Mouse (Mus musculus) liver, adult 2 months (tissue): ENCODE results near the gene Sprr2a3. TPM values are rescaled to one million over a fixed set of nuclear protein-coding genes. Genes with fewer than 3 reads are reported as not detected.

ENCODE experiments used
- DNase-seq: peaks from one replicate; pipeline ENCODE4 v3.0.0-alpha.2; 2011; ENCODE audit warnings: low read depth, low spot score; ENCODE audit errors: extremely low read depth
- H3K27ac ChIP-seq: fragments of 200-500 bp; replicated peaks from 2 replicates; pipeline ENCODE4 v1.5.1; 2012; ENCODE audit warnings: low read depth, mild to moderate bottlenecking, control low read depth, inconsistent platforms, low read length; ENCODE audit not compliant: insufficient read depth
- H3K27me3 ChIP-seq: fragments of 200-500 bp; 2 replicates; pipeline ENCODE4 v1.6.1; 2012; ENCODE audit warnings: mild to moderate bottlenecking, moderate library complexity, low read length, inconsistent platforms; ENCODE audit not compliant: control insufficient read depth, insufficient read depth
- H3K36me3 ChIP-seq: fragments of 200-500 bp; 2 replicates; pipeline ENCODE4 v1.6.1; 2012; ENCODE audit warnings: low read length, inconsistent platforms; ENCODE audit not compliant: control insufficient read depth, insufficient read depth
- H3K4me1 ChIP-seq: fragments of 200-500 bp; 2 replicates; pipeline ENCODE4 v1.6.1; 2011; ENCODE audit warnings: low read length; ENCODE audit not compliant: control insufficient read depth, insufficient read depth
- H3K4me3 ChIP-seq: fragments of 200-500 bp; 2 replicates; pipeline ENCODE4 v1.5.1; 2011; ENCODE audit warnings: low read depth, mild to moderate bottlenecking, control low read depth, low read length, moderate library complexity; ENCODE audit not compliant: insufficient read depth
- H3K79me2 ChIP-seq: fragments of 200-500 bp; 2 replicates; pipeline ENCODE4 v1.6.1; 2012; ENCODE audit warnings: inconsistent platforms, mild to moderate bottlenecking, low read length, moderate library complexity; ENCODE audit not compliant: control insufficient read depth, insufficient read depth
- H3K9ac ChIP-seq: fragments of 200-500 bp; 2 replicates; pipeline ENCODE4 v1.6.1; 2012; ENCODE audit warnings: low read depth, mild to moderate bottlenecking, control low read depth, inconsistent platforms, low read length
- CTCF ChIP-seq: fragments of 200-500 bp; IDR thresholded peaks from 2 replicates; pipeline ENCODE4 v1.5.1; 2011; ENCODE audit warnings: low read depth, low read length, control low read depth
- POLR2A ChIP-seq: fragments of 200-500 bp; IDR thresholded peaks from 2 replicates; pipeline ENCODE4 v1.6.1; 2011; ENCODE audit warnings: low read length, control low read depth; ENCODE audit not compliant: insufficient read depth; ENCODE audit errors: extremely low read depth
- whole genome bisulfite sequencing: fragments of 180-500 bp; shearing (Covaris S2); methylation state at CpG from one replicate; pipeline ENCODE4 v1.1.7; 2018; 5-methylcytosine and 5-hydroxymethylcytosine counted together
- polyA plus RNA-seq: library from polyadenylated mRNA; depleted of rRNA; stranded (reverse); fragments of >200 nt; gene quantifications from 2 replicates; pipeline ENCODE4 v1.2.3, GENCODE M21; 2012; rRNA removed
- total RNA-seq: library from RNA; depleted of rRNA; stranded (reverse); fragments of >200 nt; gene quantifications from 2 replicates; pipeline ENCODE4 v1.2.3, GENCODE M21; 2014; rRNA removed

Sprr2a3 gene
- total and polyA plus RNA-seq, 2 experiments = 0.39 TPM; not detected in 1

GRCm38 (mm10) chr3:92307406-92307805 is 22.2 kb downstream of the Sprr2a3 start:
- TF ChIP-seq POLR2A = no peak
- TF ChIP-seq CTCF = no peak
- no peak for DNase-seq
- Histone ChIP-seq H3K79me2 (no peaks in the 10 kb centered on the region), H3K27me3 (no peaks in the 10 kb centered on the region), H3K4me3 (no peak overlapping the region), H3K36me3 (no peaks in the 10 kb centered on the region), H3K27ac (no peak overlapping the region), H3K4me1 (no peaks in the 10 kb centered on the region), H3K9ac (no peak overlapping the region)
- 79% methylated on average over 1 of the region's 1 CpGs for WGBS

GRCm38 (mm10) chr3:92316320-92316719 is 31.1 kb downstream of the Sprr2a3 start, which contains the start of gene Sprr2b:
Gene Sprr2b (plus strand): TSS chr3:92316620.
- no peak for DNase-seq

GRCm38 (mm10) chr3:92317384-92317783 is 32.2 kb downstream of the Sprr2a3 start:
- WGBS = 74% methylated on average over 2 of the region's 2 CpGs
- TF ChIP-seq POLR2A = no peak
- no peak for TF ChIP-seq CTCF
- Histone ChIP-seq H3K9ac (no peak overlapping the region), H3K27me3 (no peaks in the 10 kb centered on the region), H3K4me3 (no peak overlapping the region), H3K27ac (no peak overlapping the region), H3K79me2 (no peaks in the 10 kb centered on the region), H3K36me3 (no peaks in the 10 kb centered on the region), H3K4me1 (no peaks in the 10 kb centered on the region)
- DNase-seq = no peak

More at GRCm38 (mm10) chr3:92316320-92316719, 31.1 kb downstream of the Sprr2a3 start, which contains the start of gene Sprr2b:
- Histone ChIP-seq H3K79me2 (no peaks in the 10 kb centered on the region), H3K27ac (no peak within 1 kb of the TSS), H3K27me3 (no peaks in the 10 kb centered on the region), H3K36me3 (no peaks in the 10 kb centered on the region), H3K9ac (no peak within 1 kb of the TSS), H3K4me1 (no peaks in the 10 kb centered on the region), H3K4me3 (no peak within 1 kb of the TSS)
- 70% methylated on average over 2 of the region's 2 CpGs for WGBS
- TF ChIP-seq CTCF = no peak
- TF ChIP-seq POLR2A = no peak

- DNase-seq = no peak
Observed at GRCm38 (mm10) chr3:92336278-92336677, 51.1 kb downstream of the Sprr2a3 start.

GRCm38 (mm10) chr3:92338840-92339239 is 53.6 kb downstream of the Sprr2a3 start, which contains the start of gene Sprr2d:
Gene Sprr2d (plus strand): TSS chr3:92339140.
- H3K4me3 ChIP-seq = no peak within 1 kb of the TSS
- no peak within 1 kb of the TSS for H3K27ac ChIP-seq
- no peak for DNase-seq
- H3K4me1 ChIP-seq = no peaks in the 10 kb centered on the region
- H3K27me3 ChIP-seq = no peaks in the 10 kb centered on the region
- 92% methylated on average over 5 of the region's 5 CpGs for WGBS
- H3K36me3 ChIP-seq = no peaks in the 10 kb centered on the region
- no peak within 1 kb of the TSS for H3K9ac ChIP-seq
- TF ChIP-seq CTCF (no peak), POLR2A (no peak)
- no peaks in the 10 kb centered on the region for H3K79me2 ChIP-seq

More at GRCm38 (mm10) chr3:92336278-92336677, 51.1 kb downstream of the Sprr2a3 start:
- H3K9ac ChIP-seq = no peak overlapping the region
- no peaks in the 10 kb centered on the region for H3K27me3 ChIP-seq
- no peak for TF ChIP-seq POLR2A
- TF ChIP-seq CTCF = no peak
- H3K4me3 ChIP-seq = no peak overlapping the region
- H3K4me1 ChIP-seq = no peaks in the 10 kb centered on the region
- H3K79me2 ChIP-seq = no peaks in the 10 kb centered on the region
- no peak overlapping the region for H3K27ac ChIP-seq
- no peaks in the 10 kb centered on the region for H3K36me3 ChIP-seq
- WGBS = 64% methylated on average over 1 of the region's 1 CpGs

Other genes starting within 250 kb of the Sprr2a3 start
- 0.09 and 0.13 TPM in 2 replicates for gene Lor, start 202.3 kb upstream of the Sprr2a3 start, total RNA-seq
- gene Lor, start 202.3 kb upstream of the Sprr2a3 start, polyA plus RNA-seq = 0.27 and 0.33 TPM in 2 replicates
- gene Prr9, start 161.5 kb upstream of the Sprr2a3 start, total RNA-seq = not detected in 2 replicates
- gene Prr9, start 161.5 kb upstream of the Sprr2a3 start, polyA plus RNA-seq = not detected in 2 replicates
- gene Lelp1, start 142.7 kb upstream of the Sprr2a3 start, total RNA-seq = not detected in 2 replicates
- gene Lelp1, start 142.7 kb upstream of the Sprr2a3 start, polyA plus RNA-seq = 0.15 TPM in 1 of 2 replicates, not detected in the other
- not detected in 2 replicates for gene Sprr2a1, start 69.6 kb upstream of the Sprr2a3 start, total RNA-seq
- gene Sprr2a1, start 69.6 kb upstream of the Sprr2a3 start, polyA plus RNA-seq = 0.06 TPM in 1 of 2 replicates, not detected in the other
- 0.40 TPM in 1 of 2 replicates, not detected in the other for gene Sprr2a2, start 69.5 kb upstream of the Sprr2a3 start, total RNA-seq
- gene Sprr2a2, start 69.5 kb upstream of the Sprr2a3 start, polyA plus RNA-seq = 6.9 and 12.2 TPM in 2 replicates
- gene Sprr2b, start 31.2 kb downstream of the Sprr2a3 start, total RNA-seq = not detected in 2 replicates
- gene Sprr2b, start 31.2 kb downstream of the Sprr2a3 start, polyA plus RNA-seq = not detected in 2 replicates
- not detected in 2 replicates for gene Sprr2d, start 53.7 kb downstream of the Sprr2a3 start, total RNA-seq
- gene Sprr2d, start 53.7 kb downstream of the Sprr2a3 start, polyA plus RNA-seq = not detected in 2 replicates
- gene Sprr2e, start 66.7 kb downstream of the Sprr2a3 start, total RNA-seq = not detected in 2 replicates
- not detected in 2 replicates for gene Sprr2e, start 66.7 kb downstream of the Sprr2a3 start, polyA plus RNA-seq
- gene Sprr2f, start 79.8 kb downstream of the Sprr2a3 start, total RNA-seq = not detected in 2 replicates
- gene Sprr2f, start 79.8 kb downstream of the Sprr2a3 start, polyA plus RNA-seq = not detected in 2 replicates
- not detected in 2 replicates for gene Sprr2h, start 100.3 kb downstream of the Sprr2a3 start, total RNA-seq
- not detected in 2 replicates for gene Sprr2h, start 100.3 kb downstream of the Sprr2a3 start, polyA plus RNA-seq
- gene Sprr2i, start 122.6 kb downstream of the Sprr2a3 start, total RNA-seq = not detected in 2 replicates
- not detected in 2 replicates for gene Sprr2i, start 122.6 kb downstream of the Sprr2a3 start, polyA plus RNA-seq
- gene Sprr2j-ps, start 132.7 kb downstream of the Sprr2a3 start, total RNA-seq = not detected in 2 replicates
- not detected in 2 replicates for gene Sprr2j-ps, start 132.7 kb downstream of the Sprr2a3 start, polyA plus RNA-seq
- 1.6 and 1.7 TPM in 2 replicates for gene Gm9774, start 144.0 kb downstream of the Sprr2a3 start, total RNA-seq
- 4.2 and 5.0 TPM in 2 replicates for gene Gm9774, start 144.0 kb downstream of the Sprr2a3 start, polyA plus RNA-seq
- not detected in 2 replicates for gene Sprr2k, start 147.2 kb downstream of the Sprr2a3 start, total RNA-seq
- gene Sprr2k, start 147.2 kb downstream of the Sprr2a3 start, polyA plus RNA-seq = not detected in 2 replicates
- gene Sprr1b, start 153.4 kb downstream of the Sprr2a3 start, total RNA-seq = not detected in 2 replicates
- gene Sprr1b, start 153.4 kb downstream of the Sprr2a3 start, polyA plus RNA-seq = not detected in 2 replicates
- not detected in 2 replicates for gene Sprr3, start 173.3 kb downstream of the Sprr2a3 start, total RNA-seq
- gene Sprr3, start 173.3 kb downstream of the Sprr2a3 start, polyA plus RNA-seq = not detected in 2 replicates
- gene Sprr1a, start 200.5 kb downstream of the Sprr2a3 start, total RNA-seq = not detected in 2 replicates
- gene Sprr1a, start 200.5 kb downstream of the Sprr2a3 start, polyA plus RNA-seq = not detected in 2 replicates
- gene Sprr4, start 215.1 kb downstream of the Sprr2a3 start, total RNA-seq = not detected in 2 replicates
- not detected in 2 replicates for gene Sprr4, start 215.1 kb downstream of the Sprr2a3 start, polyA plus RNA-seq
- not detected in 2 replicates for gene 2310046K23Rik, start 249.1 kb downstream of the Sprr2a3 start, total RNA-seq
- gene 2310046K23Rik, start 249.1 kb downstream of the Sprr2a3 start, polyA plus RNA-seq = not detected in 2 replicates